Mouse (Mus musculus): Measurements from ENCODE around the gene Abl2. TPM values are rescaled to one million over a fixed set of nuclear protein-coding genes. Genes with fewer than 3 reads are reported as not detected.

The Abl2 gene
- polyA plus RNA-seq, 1 experiment from 2014 or later, result 8.1 TPM

DNA sequence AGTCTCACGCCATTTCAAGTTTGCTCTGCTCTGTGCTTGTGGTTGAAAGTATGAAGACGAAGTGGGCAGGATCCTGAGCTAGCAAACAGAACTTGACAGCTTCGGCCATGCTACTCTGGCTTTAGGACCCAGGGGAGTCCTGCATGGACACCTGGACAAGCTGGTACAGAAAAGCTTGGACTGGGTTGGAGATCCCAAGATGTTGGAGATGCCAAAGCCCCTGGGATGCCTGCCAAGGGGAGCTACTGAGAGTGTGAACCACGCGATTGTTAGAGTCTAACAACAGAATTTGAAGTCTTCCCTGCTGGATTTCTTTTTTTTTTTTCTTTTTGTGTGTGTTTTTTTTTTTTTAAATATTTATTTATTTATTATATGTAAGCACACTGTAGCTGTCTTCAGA is 118.0 kb downstream of the Abl2 start:
- Histone ChIP-seq H3K9ac (ENCODE audit: low read depth, low read length) (no peak overlapping the region), H3K27ac (ENCODE audit: low read depth, low read length) (no peak overlapping the region), H3K4me1 (ENCODE audit: control insufficient read depth, insufficient read depth, low read length) (peaks cover 9% of the 10 kb centered on the region), H3K9me3 (ENCODE audit: control insufficient read depth, low read length) (no peaks in the 10 kb centered on the region), H3K36me3 (ENCODE audit: control insufficient read depth, insufficient read depth, low read length) (peaks cover 23% of the 10 kb centered on the region; the same call in 1 of the 2 replicates), H3K4me3 (ENCODE audit: low read length) (no peak overlapping the region), H3K27me3 (ENCODE audit: control insufficient read depth, insufficient read depth, low read length) (no peaks in the 10 kb centered on the region), H3K4me2 (replicated peaks; ENCODE audit: low read depth, low read length) (no peak overlapping the region)
- 83% methylated on average over 5 of the region's 5 CpGs for WGBS
- ATAC-seq (ENCODE audit: low FRiP score, low TSS enrichment), result no peak

DNA sequence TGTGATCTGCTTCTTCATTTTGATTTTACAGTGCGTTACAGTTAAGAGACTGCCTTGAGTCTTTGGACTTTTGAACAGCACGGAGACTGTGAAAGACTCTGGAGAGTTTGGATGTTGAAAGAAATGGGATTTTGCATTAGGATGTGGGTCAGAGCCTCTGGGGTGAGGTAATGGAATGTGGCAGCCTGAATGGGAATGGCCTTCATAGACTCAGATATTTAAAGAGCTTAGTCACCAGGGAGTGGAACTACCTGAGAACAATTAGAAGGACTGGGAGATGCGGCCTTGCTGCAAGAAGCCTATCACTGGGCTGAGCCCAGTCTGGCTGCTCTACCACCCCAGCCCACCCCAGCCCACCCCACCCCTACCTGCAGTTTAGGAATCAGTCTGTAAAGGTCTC is 118.6 kb downstream of the Abl2 start:
- H3K36me3 ChIP-seq (ENCODE audit: control insufficient read depth, insufficient read depth, low read length), result peaks cover 23% of the 10 kb centered on the region; the same call in 1 of the 2 replicates
- WGBS, result 88% methylated on average over 3 of the region's 3 CpGs
- H3K27ac ChIP-seq (ENCODE audit: low read depth, low read length), result no peak overlapping the region
- no peak for ATAC-seq (ENCODE audit: low FRiP score, low TSS enrichment)
- no peaks in the 10 kb centered on the region for H3K9me3 ChIP-seq (ENCODE audit: control insufficient read depth, low read length)
- no peak overlapping the region for H3K9ac ChIP-seq (ENCODE audit: low read depth, low read length)
- no peak overlapping the region for H3K4me2 ChIP-seq (replicated peaks; ENCODE audit: low read depth, low read length)
- H3K27me3 ChIP-seq (ENCODE audit: control insufficient read depth, insufficient read depth, low read length), result no peaks in the 10 kb centered on the region
- H3K4me1 ChIP-seq (ENCODE audit: control insufficient read depth, insufficient read depth, low read length), result peaks cover 9% of the 10 kb centered on the region
- no peak overlapping the region for H3K4me3 ChIP-seq (ENCODE audit: low read length)

DNA sequence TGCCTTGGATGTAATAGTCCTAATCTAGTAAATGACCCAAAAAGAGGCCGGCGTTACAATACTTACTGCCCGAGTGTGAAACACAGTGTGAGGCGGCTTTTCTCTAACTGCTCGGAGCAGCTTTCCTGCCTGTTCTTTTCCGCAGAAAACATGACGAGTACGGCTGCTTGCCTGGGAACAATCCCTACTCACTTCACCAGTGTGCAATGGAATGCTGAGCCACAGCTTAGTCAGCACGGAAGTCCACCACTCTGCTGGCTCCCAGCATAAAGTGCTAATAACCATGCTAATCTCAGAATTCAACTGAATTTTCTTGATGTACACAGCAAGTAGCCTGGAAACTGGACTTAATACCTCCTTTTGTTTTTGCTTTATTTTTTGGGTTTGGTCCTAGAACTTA is 121.0 kb downstream of the Abl2 start:
- peaks cover 39% of the 10 kb centered on the region for H3K36me3 ChIP-seq (ENCODE audit: control insufficient read depth, insufficient read depth, low read length)
- H3K4me2 ChIP-seq (replicated peaks; ENCODE audit: low read depth, low read length), result no peak overlapping the region
- no peak overlapping the region for H3K4me3 ChIP-seq (ENCODE audit: low read length)
- H3K9me3 ChIP-seq (ENCODE audit: control insufficient read depth, low read length), result no peaks in the 10 kb centered on the region
- no peak overlapping the region for H3K9ac ChIP-seq (ENCODE audit: low read depth, low read length)
- no peak overlapping the region for H3K27ac ChIP-seq (ENCODE audit: low read depth, low read length)
- no peaks in the 10 kb centered on the region for H3K27me3 ChIP-seq (ENCODE audit: control insufficient read depth, insufficient read depth, low read length)
- WGBS, result 74% methylated on average over 9 of the region's 9 CpGs
- peaks cover under 1% of the 10 kb centered on the region; the same call in 1 of the 2 replicates for H3K4me1 ChIP-seq (ENCODE audit: control insufficient read depth, insufficient read depth, low read length)
- ATAC-seq (ENCODE audit: low FRiP score, low TSS enrichment), result no peak

DNA sequence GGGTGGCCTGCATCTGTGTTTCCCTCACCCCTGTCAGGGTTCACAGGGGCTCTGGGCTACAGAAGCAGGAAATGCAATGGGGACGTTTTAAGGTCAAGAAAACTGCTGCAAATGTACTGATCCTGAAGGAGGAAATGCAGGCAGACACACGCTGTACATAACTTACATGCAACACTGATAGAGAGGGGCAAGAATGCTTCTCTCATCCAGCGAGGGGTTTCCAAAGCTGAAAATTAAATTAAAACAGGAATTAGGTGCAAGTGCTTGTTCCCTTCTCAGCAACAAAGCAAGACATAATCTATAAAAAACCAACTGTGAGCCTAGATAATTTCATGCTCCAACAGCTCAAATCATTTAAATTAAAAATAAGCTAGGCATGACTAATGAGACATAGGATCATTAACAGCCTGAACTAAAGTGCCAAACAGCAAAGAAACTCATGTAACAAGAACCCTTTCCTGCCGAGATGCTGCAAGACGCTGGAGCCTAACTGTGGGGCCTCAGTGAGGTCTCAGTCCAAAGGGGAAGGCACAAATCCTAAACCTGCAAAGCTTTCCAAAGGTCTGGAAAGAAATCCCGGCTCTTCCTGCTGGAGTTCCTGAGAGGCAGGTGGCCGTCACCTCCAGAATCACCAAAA is 127.6 kb downstream of the Abl2 start:
- peak overlapping the region; percentile 59; the same call in 1 of the 2 replicates for H3K27ac ChIP-seq (ENCODE audit: low read depth, low read length)
- H3K4me1 ChIP-seq (ENCODE audit: control insufficient read depth, insufficient read depth, low read length), result 0 out of 2 replicates have a peak, but pooled peaks cover 6% of the 10 kb centered on the region
- no peaks in the 10 kb centered on the region for H3K27me3 ChIP-seq (ENCODE audit: control insufficient read depth, insufficient read depth, low read length)
- 39% methylated on average over 7 of the region's 7 CpGs for WGBS
- no peak overlapping the region for H3K4me3 ChIP-seq (ENCODE audit: low read length)
- no peaks in the 10 kb centered on the region for H3K9me3 ChIP-seq (ENCODE audit: control insufficient read depth, low read length)
- ATAC-seq (ENCODE audit: low FRiP score, low TSS enrichment), result peak; percentile 37; the same call in 1 of the 2 replicates
- no peak overlapping the region; the same call in 1 of the 2 replicates for H3K9ac ChIP-seq (ENCODE audit: low read depth, low read length)
- peaks cover 67% of the 10 kb centered on the region for H3K36me3 ChIP-seq (ENCODE audit: control insufficient read depth, insufficient read depth, low read length)
- H3K4me2 ChIP-seq (replicated peaks; ENCODE audit: low read depth, low read length), result no peak overlapping the region

Other genes with a start within 250 kb of the Abl2 start
- 5.0 and 15.5 TPM in 2 replicates for gene Nphs2, start 248.1 kb upstream of the Abl2 start, polyA plus RNA-seq (2014; fragmentation: Nextera tagmentation; extraction: Ambion mirVana)
- gene Gm2000, start 192.7 kb upstream of the Abl2 start, polyA plus RNA-seq (2014; fragmentation: Nextera tagmentation; extraction: Ambion mirVana), result 1,003 and 1,410 TPM in 2 replicates
- 0.29 and 1.8 TPM in 2 replicates for gene Axdnd1, start 137.6 kb upstream of the Abl2 start, polyA plus RNA-seq (2014; fragmentation: Nextera tagmentation; extraction: Ambion mirVana)
- 43.7 and 54.0 TPM in 2 replicates for gene Soat1, start 84.5 kb upstream of the Abl2 start, polyA plus RNA-seq (2014; fragmentation: Nextera tagmentation; extraction: Ambion mirVana)
- gene Gm10031, start 34.8 kb upstream of the Abl2 start, polyA plus RNA-seq (2014; fragmentation: Nextera tagmentation; extraction: Ambion mirVana), result 0.66 and 0.88 TPM in 2 replicates
- 15.5 and 21.1 TPM in 2 replicates for gene Tor3a, start 115.6 kb downstream of the Abl2 start, polyA plus RNA-seq (2014; fragmentation: Nextera tagmentation; extraction: Ambion mirVana)
- gene Fam20b, start 160.3 kb downstream of the Abl2 start, polyA plus RNA-seq (2014; fragmentation: Nextera tagmentation; extraction: Ambion mirVana), result 24.3 and 37.3 TPM in 2 replicates